Mouse (Mus musculus): ENCODE results near the gene Ppp2r5a. TPM values are rescaled to one million over a fixed set of nuclear protein-coding genes. Genes with fewer than 3 reads are reported as not detected.

Gene Ppp2r5a
- polyA plus RNA-seq, 1 experiment = 73.2 TPM

DNA sequence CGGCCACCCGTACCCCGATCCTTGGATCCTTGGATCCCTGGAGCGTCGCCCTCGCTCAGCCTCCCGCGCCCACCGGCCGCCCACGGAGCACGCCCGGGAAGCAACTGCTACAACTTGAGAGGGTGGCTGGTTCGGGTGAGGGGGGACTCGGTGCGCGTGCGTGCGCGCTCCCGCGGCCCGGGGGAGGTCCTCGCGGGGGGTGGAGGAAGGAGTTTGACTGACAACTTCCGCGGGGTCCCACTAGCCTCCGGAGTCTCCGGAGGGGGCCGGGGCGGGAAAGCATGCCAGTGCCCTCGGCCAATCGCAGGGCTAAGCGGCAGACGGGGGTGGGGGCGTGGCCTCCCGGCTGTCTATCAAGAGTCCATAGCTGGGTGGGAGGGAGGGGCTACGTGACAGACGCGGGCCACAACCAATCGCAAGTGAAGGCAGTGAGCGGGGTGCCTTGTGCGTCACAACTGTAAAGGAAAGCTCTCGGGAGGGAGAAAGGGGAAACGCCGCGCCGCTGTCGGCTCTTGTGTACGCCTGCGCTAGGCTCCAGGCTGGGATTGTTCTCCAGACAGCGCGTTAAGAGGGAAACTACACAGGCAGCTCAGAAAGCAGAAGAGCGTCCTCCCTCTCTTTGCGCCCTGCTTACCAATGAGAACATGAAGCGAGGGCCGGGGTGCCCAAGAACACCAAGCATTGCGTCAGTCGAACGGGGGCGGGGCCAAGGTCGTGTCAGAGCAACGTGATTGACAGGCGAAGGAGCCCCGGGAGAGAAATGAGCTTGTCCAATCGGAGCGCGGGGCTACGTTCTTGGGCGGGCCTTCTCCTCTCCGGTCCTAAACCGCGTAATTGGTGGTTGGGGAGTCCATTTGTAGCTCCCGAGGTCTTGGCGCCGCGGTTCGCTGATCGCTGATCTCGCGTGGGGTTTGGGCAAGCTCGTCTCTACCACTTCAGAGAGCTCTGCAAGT lies 5.9 kb downstream of the Ppp2r5a start:
- DNase-seq = peak; percentile 100
- no peaks in the 10 kb centered on the region for H3K27me3 ChIP-seq (replicated peaks; ENCODE audit: control insufficient read depth, insufficient read depth, low read length)
- peaks cover 3% of the 10 kb centered on the region for H3K4me1 ChIP-seq (ENCODE audit: control insufficient read depth, insufficient read depth, low read length)
- H3K4me3 ChIP-seq (ENCODE audit: insufficient read depth, low read depth, low read length) = peak overlapping the region; percentile 100
- no peaks in the 10 kb centered on the region for H3K36me3 ChIP-seq (ENCODE audit: control insufficient read depth, insufficient read depth, low read length)
- TF ChIP-seq CTCF (conservative IDR thresholded peaks at IDR 0.05; ENCODE audit: insufficient read depth, insufficient read length, low read depth, low read length) (no peak), POLR2A (IDR thresholded peaks at IDR 0.05; ENCODE audit: low read depth, low read length) (peak; percentile 91)
- WGBS = under 1% methylated on average over 82 of the region's 82 CpGs
- peak overlapping the region; percentile 100 for H3K27ac ChIP-seq (ENCODE audit: insufficient read depth, low read depth, low read length)

DNA sequence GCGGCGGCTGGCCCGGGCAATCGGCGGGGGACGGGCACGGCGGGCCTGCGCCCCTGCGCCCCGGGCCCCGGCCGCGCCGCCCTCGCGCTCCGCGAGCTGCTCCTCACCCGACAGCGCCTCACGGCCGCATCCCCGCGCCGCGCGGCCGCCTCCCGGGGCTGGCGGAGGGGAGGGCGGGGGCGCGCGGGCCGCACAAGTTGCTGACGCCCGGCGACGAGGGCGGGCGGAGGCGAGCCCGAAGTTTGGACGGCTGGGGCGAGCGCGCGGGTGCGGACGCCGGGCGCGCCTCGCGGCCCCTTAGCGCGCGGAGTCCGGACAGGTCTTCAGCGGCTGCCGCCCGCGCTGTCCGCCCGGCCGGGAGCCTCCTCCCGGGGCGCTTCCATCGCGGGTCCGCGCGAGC lies 6.6 kb downstream of the Ppp2r5a start:
- Histone ChIP-seq H3K27ac (ENCODE audit: insufficient read depth, low read depth, low read length) (peak overlapping the region; percentile 95), H3K4me1 (ENCODE audit: control insufficient read depth, insufficient read depth, low read length) (peaks cover 6% of the 10 kb centered on the region), H3K27me3 (replicated peaks; ENCODE audit: control insufficient read depth, insufficient read depth, low read length) (no peaks in the 10 kb centered on the region), H3K36me3 (ENCODE audit: control insufficient read depth, insufficient read depth, low read length) (no peaks in the 10 kb centered on the region), H3K4me3 (ENCODE audit: insufficient read depth, low read depth, low read length) (peak overlapping the region; percentile 100)
- DNase-seq = peak; percentile 74
- TF ChIP-seq POLR2A (IDR thresholded peaks at IDR 0.05; ENCODE audit: low read depth, low read length) (no peak), CTCF (conservative IDR thresholded peaks at IDR 0.05; ENCODE audit: insufficient read depth, insufficient read length, low read depth, low read length) (no peak)
- WGBS = under 1% methylated on average over 66 of the region's 74 CpGs

DNA sequence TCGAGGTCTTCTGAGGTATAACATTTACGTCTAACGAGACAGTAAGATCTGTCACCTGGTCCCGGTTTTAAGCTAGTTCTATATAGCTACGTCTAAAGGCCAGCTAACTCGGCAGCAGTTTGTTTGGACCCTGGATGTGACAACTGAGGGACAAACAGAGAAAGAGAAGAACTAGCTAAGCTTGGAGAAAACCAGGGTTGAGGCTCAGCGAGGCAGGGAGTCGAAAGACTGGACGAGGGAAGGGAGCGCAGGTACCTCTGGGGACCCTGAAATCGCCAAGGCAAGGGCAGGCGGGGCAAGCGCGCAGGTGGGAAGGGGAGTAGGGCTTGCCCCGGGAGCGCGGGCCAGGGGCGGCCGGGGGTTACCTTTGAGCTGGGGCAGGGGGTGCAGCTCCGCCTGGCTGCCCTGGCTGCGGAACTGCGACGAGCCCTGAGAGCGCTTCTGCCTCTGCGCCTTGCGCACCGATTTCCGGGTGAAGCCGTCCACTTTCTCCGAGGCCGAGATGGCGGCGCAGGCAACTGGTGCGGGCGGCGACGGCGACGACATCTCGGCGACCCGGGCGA lies 7.1 kb downstream of the Ppp2r5a start:
- Histone ChIP-seq H3K36me3 (ENCODE audit: control insufficient read depth, insufficient read depth, low read length) (no peaks in the 10 kb centered on the region), H3K4me3 (ENCODE audit: insufficient read depth, low read depth, low read length) (peak overlapping the region; percentile 100), H3K27me3 (replicated peaks; ENCODE audit: control insufficient read depth, insufficient read depth, low read length) (no peaks in the 10 kb centered on the region), H3K27ac (ENCODE audit: insufficient read depth, low read depth, low read length) (peak overlapping the region; percentile 95), H3K4me1 (ENCODE audit: control insufficient read depth, insufficient read depth, low read length) (peaks cover 10% of the 10 kb centered on the region)
- 1% methylated on average over 42 of the region's 43 CpGs for WGBS
- TF ChIP-seq CTCF (conservative IDR thresholded peaks at IDR 0.05; ENCODE audit: insufficient read depth, insufficient read length, low read depth, low read length) (no peak), POLR2A (IDR thresholded peaks at IDR 0.05; ENCODE audit: low read depth, low read length) (no peak)
- peak; percentile 64 for DNase-seq

- Histone ChIP-seq H3K36me3 (ENCODE audit: control insufficient read depth, insufficient read depth, low read length) (no peaks in the 10 kb centered on the region), H3K27me3 (replicated peaks; ENCODE audit: control insufficient read depth, insufficient read depth, low read length) (no peaks in the 10 kb centered on the region), H3K27ac (ENCODE audit: insufficient read depth, low read depth, low read length) (peak overlapping the region; percentile 52; the same call in 1 of the 2 replicates), H3K4me3 (ENCODE audit: insufficient read depth, low read depth, low read length) (peak overlapping the region; percentile 100; the same call in 1 of the 2 replicates), H3K4me1 (ENCODE audit: control insufficient read depth, insufficient read depth, low read length) (peaks cover 10% of the 10 kb centered on the region)
- WGBS = 17% methylated on average over 1 of the region's 1 CpGs
- DNase-seq = no peak
- TF ChIP-seq CTCF (conservative IDR thresholded peaks at IDR 0.05; ENCODE audit: insufficient read depth, insufficient read length, low read depth, low read length) (no peak), POLR2A (IDR thresholded peaks at IDR 0.05; ENCODE audit: low read depth, low read length) (no peak)
Observed at GRCm38 (mm10) chr1:191395200-191395599, 7.9 kb downstream of the Ppp2r5a start.

DNA sequence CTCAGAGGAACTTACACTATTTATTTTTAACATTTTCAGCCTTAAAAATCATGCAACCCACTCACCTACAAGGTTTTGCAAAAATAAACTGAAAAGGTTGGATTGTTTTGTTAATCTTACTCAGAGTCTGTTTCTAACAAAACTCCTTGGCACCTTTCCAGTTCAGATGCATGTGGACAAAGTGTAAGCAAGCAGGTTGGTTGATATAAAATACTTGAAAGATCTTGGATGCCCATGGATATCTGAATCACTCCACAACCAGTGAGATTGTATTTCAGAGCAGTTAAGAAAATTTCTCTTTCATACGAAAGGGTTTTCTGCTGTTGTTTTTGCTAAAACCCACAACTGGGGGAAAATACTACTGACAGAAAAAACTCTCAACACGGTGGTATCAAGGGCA lies 8.9 kb downstream of the Ppp2r5a start:
- Histone ChIP-seq H3K4me3 (ENCODE audit: insufficient read depth, low read depth, low read length) (no peak overlapping the region; the same call in 1 of the 2 replicates), H3K36me3 (ENCODE audit: control insufficient read depth, insufficient read depth, low read length) (no peaks in the 10 kb centered on the region), H3K27me3 (replicated peaks; ENCODE audit: control insufficient read depth, insufficient read depth, low read length) (no peaks in the 10 kb centered on the region), H3K27ac (ENCODE audit: insufficient read depth, low read depth, low read length) (no peak overlapping the region), H3K4me1 (ENCODE audit: control insufficient read depth, insufficient read depth, low read length) (peaks cover 10% of the 10 kb centered on the region)
- 8% methylated on average over 2 of the region's 2 CpGs for WGBS
- DNase-seq = peak; percentile 83
- TF ChIP-seq POLR2A (IDR thresholded peaks at IDR 0.05; ENCODE audit: low read depth, low read length) (no peak), CTCF (conservative IDR thresholded peaks at IDR 0.05; ENCODE audit: insufficient read depth, insufficient read length, low read depth, low read length) (no peak)

- TF ChIP-seq CTCF (conservative IDR thresholded peaks at IDR 0.05; ENCODE audit: insufficient read depth, insufficient read length, low read depth, low read length) (no peak), POLR2A (IDR thresholded peaks at IDR 0.05; ENCODE audit: low read depth, low read length) (no peak)
- Histone ChIP-seq H3K4me1 (ENCODE audit: control insufficient read depth, insufficient read depth, low read length) (peaks cover 10% of the 10 kb centered on the region), H3K27me3 (replicated peaks; ENCODE audit: control insufficient read depth, insufficient read depth, low read length) (no peaks in the 10 kb centered on the region), H3K4me3 (ENCODE audit: insufficient read depth, low read depth, low read length) (no peak overlapping the region), H3K27ac (ENCODE audit: insufficient read depth, low read depth, low read length) (no peak overlapping the region), H3K36me3 (ENCODE audit: control insufficient read depth, insufficient read depth, low read length) (no peaks in the 10 kb centered on the region)
- 36% methylated on average over 3 of the region's 3 CpGs for WGBS
- no peak for DNase-seq
Observed at GRCm38 (mm10) chr1:191393536-191393935, 9.5 kb downstream of the Ppp2r5a start.

DNA sequence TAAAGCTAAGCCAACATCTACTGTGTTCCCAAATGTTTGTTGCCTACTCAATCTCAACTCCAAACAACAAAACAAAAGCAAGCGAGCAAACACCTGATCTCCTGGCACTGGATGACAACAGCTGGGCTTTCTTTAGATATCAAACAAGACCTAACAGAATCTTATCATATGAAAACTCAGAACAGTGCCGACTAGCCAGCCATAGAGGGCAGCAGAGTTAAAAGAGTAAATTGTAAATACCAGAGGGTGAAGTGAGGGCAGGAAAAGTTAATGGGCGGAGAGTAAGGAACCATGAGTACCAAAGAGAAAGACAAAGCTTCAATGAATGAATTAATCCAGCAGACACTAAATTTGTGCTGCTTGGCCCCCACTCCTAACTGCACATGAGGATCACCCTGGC lies 11.8 kb downstream of the Ppp2r5a start:
- H3K36me3 ChIP-seq (ENCODE audit: control insufficient read depth, insufficient read depth, low read length) = no peaks in the 10 kb centered on the region
- no peak overlapping the region for H3K4me3 ChIP-seq (ENCODE audit: insufficient read depth, low read depth, low read length)
- peaks cover 10% of the 10 kb centered on the region for H3K4me1 ChIP-seq (ENCODE audit: control insufficient read depth, insufficient read depth, low read length)
- no peaks in the 10 kb centered on the region for H3K27me3 ChIP-seq (replicated peaks; ENCODE audit: control insufficient read depth, insufficient read depth, low read length)
- WGBS = 5% methylated on average over 3 of the region's 3 CpGs
- DNase-seq = peak; percentile 84
- TF ChIP-seq POLR2A (IDR thresholded peaks at IDR 0.05; ENCODE audit: low read depth, low read length) (no peak), CTCF (conservative IDR thresholded peaks at IDR 0.05; ENCODE audit: insufficient read depth, insufficient read length, low read depth, low read length) (0 out of 2 replicates have a peak, but pooled peaks have one; percentile 9)
- H3K27ac ChIP-seq (ENCODE audit: insufficient read depth, low read depth, low read length) = peak overlapping the region; percentile 22; the same call in 1 of the 2 replicates

Measured in kidney, adult 2 months (tissue).